Mouse (Mus musculus) thymus, adult 2 months (tissue): ENCODE measurements around the gene Wwox.

Experiments used
- CTCF ChIP-seq: fragments of 200-500 bp; IDR thresholded peaks from 2 replicates; pipeline ENCODE4 v1.5.1; 2012; ENCODE audit warnings: mild to moderate bottlenecking, control low read depth, low read length, moderate library complexity, borderline replicate concordance; ENCODE audit not compliant: control insufficient read depth, poor library complexity, insufficient read depth; ENCODE audit errors: extremely low read depth
- POLR2A ChIP-seq: fragments of 200-500 bp; IDR thresholded peaks from 2 replicates; pipeline ENCODE4 v1.6.1; 2012; ENCODE audit warnings: mild to moderate bottlenecking, low read length, control low read depth, moderate library complexity; ENCODE audit not compliant: control insufficient read depth, poor library complexity, insufficient read depth; ENCODE audit errors: extremely low read depth

DNA sequence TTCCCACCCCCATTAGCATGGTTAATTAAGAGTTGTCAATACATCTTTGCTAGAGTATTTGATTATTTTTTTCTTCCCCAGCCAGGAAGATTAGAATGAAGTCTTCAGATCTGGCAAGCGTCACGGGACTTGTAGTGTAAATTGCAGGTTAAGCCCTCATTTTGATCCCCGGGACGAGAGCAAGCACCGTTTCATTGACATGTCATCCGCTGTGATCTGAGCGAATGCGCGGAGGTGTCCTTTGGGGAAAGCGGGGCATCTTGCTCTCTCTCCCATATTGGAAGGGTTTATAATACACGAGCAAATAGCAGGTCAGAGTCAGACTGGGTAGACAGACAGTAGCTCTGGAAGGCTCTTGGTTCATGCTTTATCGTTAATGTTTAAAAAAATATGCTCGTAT, 123.0 kb downstream of the Wwox start:
- TF ChIP-seq POLR2A, result no peak
- TF ChIP-seq CTCF, result no peak
